27 mouse cellular contexts compared by ENCODE assay signal in the genomic region with DNA sequence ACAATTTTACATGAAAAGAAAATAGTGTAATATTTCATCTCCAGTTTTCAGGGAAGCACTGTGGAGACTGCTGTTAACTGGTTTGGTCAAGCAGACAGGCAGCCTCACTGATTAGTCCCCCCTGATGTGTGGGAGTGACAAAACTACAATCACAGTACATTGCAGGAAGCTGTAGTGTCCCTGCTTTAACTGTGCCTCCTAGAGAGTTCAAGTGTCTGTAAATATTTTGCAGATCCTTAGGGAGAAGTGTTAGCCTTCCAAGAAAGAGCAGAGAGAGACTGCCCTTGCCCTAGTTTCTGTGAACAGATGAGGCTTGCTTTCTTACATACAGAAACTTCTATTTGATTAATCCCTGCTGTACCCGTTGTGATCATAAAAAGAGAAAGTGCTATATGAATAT.
DNase-seq lines count a peak whose midpoint lies in the region; ATAC-seq and TF ChIP-seq lines count a peak whose summit lies in the region.
"Had no signal": no experiment of that assay in that cellular context is flagged by ENCODE, and none has a peak within 500 bp of the region (broad histone marks: within the 10 kb centered on the region; RNA-seq: fewer than 3 reads in every experiment).

No protein-coding gene starts in this region.

- TF ChIP-seq CTCF in kidney, postnatal 0 days (IDR thresholded peaks at IDR 0.05; ENCODE audit: low read depth): no peak
- no peak for TF ChIP-seq CTCF in brain, embryonic 14.5 days (IDR thresholded peaks at IDR 0.05; ENCODE audit: borderline replicate concordance, extremely low read depth, insufficient read depth, insufficient read length)

- no peaks in the 10 kb centered on the region for H3K36me3 ChIP-seq in forebrain, embryonic 14.5 days (ENCODE audit: control insufficient read depth, insufficient read depth, low read length)
- no peaks in the 10 kb centered on the region for H3K36me3 ChIP-seq in forebrain, embryonic 16.5 days (ENCODE audit: control insufficient read depth, insufficient read depth)
- H3K36me3 ChIP-seq in kidney, postnatal 0 days (ENCODE audit: insufficient read depth, low read length): no peaks in the 10 kb centered on the region
- H3K36me3 ChIP-seq in midbrain, embryonic 13.5 days: no peaks in the 10 kb centered on the region
- no peaks in the 10 kb centered on the region for H3K36me3 ChIP-seq in midbrain, embryonic 16.5 days (ENCODE audit: control insufficient read depth, insufficient read depth, low read length)
- H3K36me3 ChIP-seq: embryonic facial prominence, embryonic 13.5 days; G1E; hindbrain, embryonic 12.5 days; liver, embryonic 15.5 days; neural tube, embryonic 13.5 days had no signal

- peak; percentile 31 for DNase-seq in forebrain, embryonic 14.5 days (ENCODE audit: low spot score)
- peak; percentile 56 for DNase-seq in kidney, postnatal 0 days (ENCODE audit: low spot score)
- DNase-seq in kidney, adult 8-10 months: no peak
- peak; percentile 71 for DNase-seq in brain, embryonic 14.5 days (ENCODE audit: low read depth)
- DNase-seq: adrenal gland, postnatal 36 days; B cell, adult 2 months; cerebellum, adult 11 months; cerebellum, postnatal 14 days; gastrocnemius, postnatal 25 days; heart, adult 18-20 months; liver; right cerebral cortex, postnatal 14 days had no signal

- H3K9ac ChIP-seq in forebrain, embryonic 14.5 days (ENCODE audit: low read length): no peak overlapping the region
- H3K9ac ChIP-seq in forebrain, embryonic 16.5 days (replicated peaks; ENCODE audit: low read depth, low read length): no peak overlapping the region
- no peak overlapping the region for H3K9ac ChIP-seq in kidney, postnatal 0 days (ENCODE audit: low read depth, low read length)
- H3K9ac ChIP-seq in midbrain, embryonic 13.5 days (replicated peaks): no peak overlapping the region
- H3K9ac ChIP-seq in midbrain, embryonic 16.5 days (ENCODE audit: low read depth, low read length): no peak overlapping the region
- H3K9ac ChIP-seq: embryonic facial prominence, embryonic 13.5 days; hindbrain, embryonic 12.5 days; liver, embryonic 15.5 days; neural tube, embryonic 13.5 days had no signal

- TF ChIP-seq POLR2A in brain, embryonic 14.5 days (IDR thresholded peaks at IDR 0.05; ENCODE audit: borderline replicate concordance, extremely low read depth, insufficient read depth, insufficient read length, poor library complexity, severe bottlenecking): no peak

- H3K4me2 ChIP-seq in forebrain, embryonic 14.5 days (ENCODE audit: low read length): no peak overlapping the region
- H3K4me2 ChIP-seq in forebrain, embryonic 16.5 days (ENCODE audit: low read length): no peak overlapping the region
- H3K4me2 ChIP-seq in kidney, postnatal 0 days (ENCODE audit: low read length): no peak overlapping the region
- no peak overlapping the region for H3K4me2 ChIP-seq in midbrain, embryonic 13.5 days (replicated peaks)
- H3K4me2 ChIP-seq in midbrain, embryonic 16.5 days (ENCODE audit: low read length): no peak overlapping the region
- H3K4me2 ChIP-seq: embryonic facial prominence, embryonic 13.5 days; hindbrain, embryonic 12.5 days; liver, embryonic 15.5 days; neural tube, embryonic 13.5 days had no signal

- WGBS in forebrain, embryonic 14.5 days: 34% methylated on average over 1 of the region's 1 CpGs
- 40% methylated on average over 1 of the region's 1 CpGs for WGBS in forebrain, embryonic 16.5 days
- WGBS in kidney, postnatal 0 days: 33% methylated on average over 1 of the region's 1 CpGs
- 45% methylated on average over 1 of the region's 1 CpGs for WGBS in midbrain, embryonic 13.5 days
- WGBS in midbrain, embryonic 16.5 days: 20% methylated on average over 1 of the region's 1 CpGs

- no peak for ATAC-seq in forebrain, embryonic 14.5 days
- no peak for ATAC-seq in forebrain, embryonic 16.5 days
- no peak for ATAC-seq in kidney, postnatal 0 days (replicated peaks; ENCODE audit: low FRiP score, low read depth)
- ATAC-seq in midbrain, embryonic 13.5 days: peak; percentile 54
- no peak for ATAC-seq in midbrain, embryonic 16.5 days
- ATAC-seq: intestine, postnatal 0 days; Patski had no signal

- no peak overlapping the region for H3K27ac ChIP-seq in forebrain, embryonic 14.5 days (ENCODE audit: low read depth, low read length)
- H3K27ac ChIP-seq in forebrain, embryonic 16.5 days (ENCODE audit: low read length): no peak overlapping the region
- H3K27ac ChIP-seq in kidney, postnatal 0 days: no peak overlapping the region
- H3K27ac ChIP-seq in midbrain, embryonic 13.5 days: no peak overlapping the region
- H3K27ac ChIP-seq in midbrain, embryonic 16.5 days (ENCODE audit: low read length): no peak overlapping the region
- H3K27ac ChIP-seq: embryonic facial prominence, embryonic 13.5 days; hindbrain, embryonic 12.5 days; left cerebral cortex, adult 2 months; liver, embryonic 15.5 days; macrophage; neural tube, embryonic 13.5 days; stomach, postnatal 0 days had no signal

- H3K4me3 ChIP-seq in forebrain, embryonic 14.5 days (ENCODE audit: low read depth, low read length): no peak overlapping the region
- H3K4me3 ChIP-seq in forebrain, embryonic 16.5 days (replicated peaks; ENCODE audit: low read length): no peak overlapping the region
- H3K4me3 ChIP-seq in kidney, postnatal 0 days (replicated peaks; ENCODE audit: low read depth, low read length): no peak overlapping the region
- no peak overlapping the region for H3K4me3 ChIP-seq in midbrain, embryonic 13.5 days (replicated peaks)
- H3K4me3 ChIP-seq in midbrain, embryonic 16.5 days (ENCODE audit: low read depth, low read length): no peak overlapping the region
- H3K4me3 ChIP-seq: embryonic facial prominence, embryonic 13.5 days; erythroblast, embryonic 14.5 days; hindbrain, embryonic 12.5 days; left cerebral cortex, adult 2 months; liver, embryonic 15.5 days; neural tube, embryonic 13.5 days had no signal

- no peaks in the 10 kb centered on the region for H3K9me3 ChIP-seq in forebrain, embryonic 14.5 days (replicated peaks; ENCODE audit: control insufficient read depth, low read length)
- no peaks in the 10 kb centered on the region for H3K9me3 ChIP-seq in forebrain, embryonic 16.5 days (ENCODE audit: control insufficient read depth, low read length)
- H3K9me3 ChIP-seq in kidney, postnatal 0 days (replicated peaks; ENCODE audit: low read length): no peaks in the 10 kb centered on the region
- no peaks in the 10 kb centered on the region for H3K9me3 ChIP-seq in midbrain, embryonic 13.5 days
- no peaks in the 10 kb centered on the region for H3K9me3 ChIP-seq in midbrain, embryonic 16.5 days (replicated peaks; ENCODE audit: control insufficient read depth, low read length, poor library complexity, severe bottlenecking)
- H3K9me3 ChIP-seq: embryonic facial prominence, embryonic 13.5 days; G1E; hindbrain, embryonic 12.5 days; liver, embryonic 15.5 days; neural tube, embryonic 13.5 days had no signal

- H3K4me1 ChIP-seq in forebrain, embryonic 14.5 days (ENCODE audit: control insufficient read depth, insufficient read depth, low read length): peaks cover 19% of the 10 kb centered on the region
- H3K4me1 ChIP-seq in forebrain, embryonic 16.5 days (replicated peaks; ENCODE audit: control insufficient read depth, insufficient read depth, low read length): peaks cover 19% of the 10 kb centered on the region
- no peaks in the 10 kb centered on the region for H3K4me1 ChIP-seq in kidney, postnatal 0 days (replicated peaks; ENCODE audit: insufficient read depth, low read length)
- peaks cover 25% of the 10 kb centered on the region for H3K4me1 ChIP-seq in midbrain, embryonic 13.5 days (replicated peaks)
- H3K4me1 ChIP-seq in midbrain, embryonic 16.5 days (ENCODE audit: control insufficient read depth, insufficient read depth, low read length): peaks cover 19% of the 10 kb centered on the region
- H3K4me1 ChIP-seq: liver, embryonic 15.5 days had no signal

- H3K27me3 ChIP-seq in forebrain, embryonic 14.5 days (replicated peaks; ENCODE audit: control insufficient read depth, insufficient read depth, low read length): no peaks in the 10 kb centered on the region
- no peaks in the 10 kb centered on the region for H3K27me3 ChIP-seq in forebrain, embryonic 16.5 days (replicated peaks; ENCODE audit: control insufficient read depth, insufficient read depth, low read length)
- H3K27me3 ChIP-seq in kidney, postnatal 0 days (ENCODE audit: insufficient read depth, low read length): no peaks in the 10 kb centered on the region
- no peaks in the 10 kb centered on the region for H3K27me3 ChIP-seq in midbrain, embryonic 13.5 days
- no peaks in the 10 kb centered on the region for H3K27me3 ChIP-seq in midbrain, embryonic 16.5 days (ENCODE audit: control insufficient read depth, insufficient read depth, low read depth, low read length)
- H3K27me3 ChIP-seq: CH12.LX; embryonic facial prominence, embryonic 13.5 days; hindbrain, embryonic 12.5 days; liver, embryonic 15.5 days; neural tube, embryonic 13.5 days; Patski had no signal

Comparison
In these comparisons a context has a peak if more than half of its experiments do, and no peak if none do; other contexts are left out.
1. DNase-seq: peak in forebrain, embryonic 14.5 days (single experiment), kidney, postnatal 0 days (single experiment) and brain, embryonic 14.5 days (single experiment); none in kidney, adult 8-10 months (0 of 2).